Mouse (Mus musculus) myocyte (in vitro differentiated cells): ENCODE measurements around the gene Slx4ip. TPM values are rescaled to one million over a fixed set of nuclear protein-coding genes. Genes with fewer than 3 reads are reported as not detected.

Experiments
- H3K27me3 ChIP-seq: one replicate; pipeline ENCODE4 v1.6.1; 2011; ENCODE audit not compliant: control insufficient read depth, insufficient read depth, insufficient read length
- H3K36me3 ChIP-seq: one replicate; pipeline ENCODE4 v1.6.1; 2011; ENCODE audit not compliant: control insufficient read depth, insufficient read depth
- H3K4me2 ChIP-seq: one replicate; pipeline ENCODE4 v1.6.1; 2011; ENCODE audit warnings: low read depth, control low read depth
- H3K4me3 ChIP-seq: one replicate; pipeline ENCODE4 v1.5.1; 2011; ENCODE audit warnings: mild to moderate bottlenecking, control low read depth, moderate library complexity
- H3K79me2 ChIP-seq: one replicate; pipeline ENCODE4 v1.6.1; 2011; ENCODE audit not compliant: control insufficient read depth, insufficient read depth
- H3ac ChIP-seq: one replicate; pipeline ENCODE4 v1.6.1; 2011; ENCODE audit not compliant: control insufficient read depth, insufficient read length
- CEBPB ChIP-seq: IDR thresholded peaks from 2 replicates; pipeline ENCODE4 v1.6.1; 2011; ENCODE audit warnings: mild to moderate bottlenecking, moderate library complexity; ENCODE audit not compliant: poor library complexity, insufficient read depth, severe bottlenecking
- E2F4 ChIP-seq: IDR thresholded peaks from one replicate; pipeline ENCODE4 v1.6.1; 2011; ENCODE audit warnings: mild to moderate bottlenecking, control low read depth, moderate library complexity; ENCODE audit not compliant: insufficient read depth
- MAX ChIP-seq: IDR thresholded peaks from one replicate; pipeline ENCODE4 v1.6.1; 2011; ENCODE audit warnings: low read depth, mild to moderate bottlenecking, control low read depth
- MYOD1 ChIP-seq, 3 experiments: IDR thresholded peaks; one replicate each; pipeline ENCODE4 v1.6.1; 2011; ENCODE audit warnings: control low read depth in 2 of 3, low read depth in 2 of 3, mild to moderate bottlenecking in 2 of 3, moderate library complexity in 1 of 3; ENCODE audit not compliant: insufficient read length in 2 of 3, control insufficient read depth in 1 of 3
- MYOG ChIP-seq, 3 experiments: IDR thresholded peaks; one replicate each; pipeline ENCODE4 v1.6.1; 2011; ENCODE audit warnings: control low read depth in 2 of 3, low read depth in 2 of 3, mild to moderate bottlenecking in 2 of 3; ENCODE audit not compliant: insufficient read length in 2 of 3, control insufficient read depth in 1 of 3, insufficient read depth in 1 of 3
- POLR2A ChIP-seq: IDR thresholded peaks from one replicate; pipeline ENCODE4 v1.6.1; 2011; ENCODE audit warnings: low read depth, mild to moderate bottlenecking, control low read depth, moderate library complexity; ENCODE audit not compliant: insufficient read length
- POLR2AphosphoS2 ChIP-seq: IDR thresholded peaks from one replicate; pipeline ENCODE4 v1.6.1; 2011; ENCODE audit warnings: low read depth, control low read depth; ENCODE audit not compliant: insufficient read length
- REST ChIP-seq: IDR thresholded peaks from one replicate; pipeline ENCODE4 v1.6.1; 2011; ENCODE audit warnings: mild to moderate bottlenecking, control low read depth, moderate library complexity; ENCODE audit not compliant: insufficient read depth, insufficient read length
- SRF ChIP-seq: IDR thresholded peaks from one replicate; pipeline ENCODE4 v1.6.1; 2011; ENCODE audit warnings: low read depth; ENCODE audit not compliant: control insufficient read depth, insufficient read length
- TCF12 ChIP-seq: IDR thresholded peaks from one replicate; pipeline ENCODE4 v1.6.1; 2011; ENCODE audit warnings: mild to moderate bottlenecking, control low read depth; ENCODE audit not compliant: poor library complexity, insufficient read depth, severe bottlenecking
- TCF3 ChIP-seq: IDR thresholded peaks from one replicate; pipeline ENCODE4 v1.6.1; 2011; ENCODE audit warnings: low read depth, control low read depth; ENCODE audit not compliant: insufficient read length
- USF1 ChIP-seq: IDR thresholded peaks from one replicate; pipeline ENCODE4 v1.6.1; 2011; ENCODE audit warnings: low read depth, mild to moderate bottlenecking, control low read depth, moderate library complexity
- polyA plus RNA-seq: library from polyadenylated mRNA; unstranded; fragments of >200 nt; fragmentation: generic; extraction: Trizol; gene quantifications from one replicate; pipeline ENCODE4 v1.2.1, GENCODE M21; 2012; ENCODE audit warnings: missing spikeins

Slx4ip gene
- polyA plus RNA-seq, 1 experiment: 1.2 TPM

DNA sequence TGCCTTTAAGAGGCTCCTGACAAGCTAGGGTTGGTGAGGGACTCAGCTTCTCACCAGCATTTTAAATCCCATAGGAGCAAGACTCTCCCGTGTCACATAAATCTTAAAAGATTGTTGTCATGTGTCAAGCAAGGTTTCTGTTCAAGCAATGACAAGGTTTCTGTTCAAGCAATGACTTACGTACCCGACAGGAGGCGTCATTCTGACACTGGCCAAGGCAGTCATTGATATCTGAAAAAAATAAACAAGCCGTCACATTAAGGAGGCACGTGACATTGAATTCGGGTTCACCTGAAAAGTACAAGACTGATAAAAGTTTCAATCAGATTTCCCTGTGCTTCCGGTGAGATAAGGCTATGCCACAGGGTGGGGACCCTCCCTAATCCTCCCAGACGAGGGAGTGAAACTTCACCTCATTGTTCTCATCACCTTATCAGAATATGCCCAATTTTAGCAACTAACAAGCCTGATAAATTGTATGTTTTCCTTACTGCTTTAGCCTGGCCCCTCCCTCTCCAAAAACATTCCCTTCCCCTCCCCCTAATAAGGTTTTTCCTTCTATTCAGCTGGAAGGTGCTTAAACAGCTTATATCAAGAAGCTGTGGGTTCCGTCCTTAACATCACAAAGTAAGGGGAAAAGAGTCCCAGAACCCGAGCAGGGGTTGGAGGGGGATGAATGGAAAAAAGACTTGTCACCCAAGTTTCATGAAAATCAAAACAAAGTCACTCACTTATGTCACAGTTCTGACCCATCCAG, 200.9 kb downstream of the Slx4ip start:
- Histone ChIP-seq H3K27me3 (no peaks in the 10 kb centered on the region), H3K79me2 (no peaks in the 10 kb centered on the region), H3K36me3 (peaks cover 67% of the 10 kb centered on the region), H3K4me2 (no peak overlapping the region), H3ac (no peak overlapping the region), H3K4me3 (no peak overlapping the region)
- TF ChIP-seq TCF12 (no peak), MYOD1 (IDR thresholded peaks at IDR 0.05; ENCODE audit: control insufficient read depth in 1 of 3, insufficient read length in 2 of 3, low read depth in 2 of 3) (no peak), POLR2AphosphoS2 (no peak), POLR2A (no peak), MYOG (IDR thresholded peaks at IDR 0.05; ENCODE audit: control insufficient read depth in 1 of 3, insufficient read depth in 1 of 3, insufficient read length in 2 of 3, low read depth in 2 of 3) (no peak), SRF (no peak), TCF3 (no peak), E2F4 (no peak), REST (no peak), MAX (no peak), CEBPB (no peak), USF1 (no peak)

DNA sequence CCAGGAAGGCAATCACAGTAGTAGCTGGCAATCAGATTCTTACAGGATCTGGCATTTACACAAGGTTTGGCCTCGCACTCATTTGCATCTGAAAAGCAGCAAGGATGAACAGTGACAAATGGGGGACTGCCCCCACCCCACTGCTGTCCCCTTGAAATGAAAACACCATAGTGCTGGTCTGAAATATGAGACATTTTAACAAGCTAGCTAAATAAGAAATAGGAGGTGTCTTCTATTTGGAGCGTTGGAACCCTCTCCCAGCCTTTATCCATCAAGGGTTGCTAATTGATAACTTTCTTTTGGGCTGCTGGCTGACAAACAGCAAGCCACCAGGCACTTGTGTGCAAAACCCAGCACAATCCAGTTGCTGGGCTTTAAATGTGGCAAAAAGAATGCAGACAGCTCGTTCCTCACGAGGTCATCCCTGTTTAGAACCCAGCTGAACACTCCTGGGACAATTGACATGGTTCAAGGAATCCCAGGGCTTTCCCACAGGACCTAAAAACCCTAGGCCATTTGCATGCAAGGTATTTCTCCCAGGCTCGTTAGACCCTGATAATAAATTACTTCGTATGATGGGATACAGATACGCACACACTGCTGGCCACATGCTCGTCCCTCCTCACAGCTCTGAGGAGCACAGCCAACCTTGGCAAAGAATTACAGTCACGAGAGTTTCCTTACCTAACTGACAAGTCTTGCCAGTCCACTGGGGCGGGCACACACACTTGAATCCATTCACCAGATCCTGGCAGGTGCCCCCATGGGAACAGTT, 201.7 kb downstream of the Slx4ip start:
- no peaks in the 10 kb centered on the region for H3K27me3 ChIP-seq
- H3K4me3 ChIP-seq: no peak overlapping the region
- H3K36me3 ChIP-seq: peaks cover 64% of the 10 kb centered on the region
- no peak overlapping the region for H3K4me2 ChIP-seq
- TF ChIP-seq TCF3 (no peak), REST (no peak), POLR2AphosphoS2 (no peak), USF1 (no peak), CEBPB (no peak), MAX (no peak)
- H3K79me2 ChIP-seq: no peaks in the 10 kb centered on the region
- no peak overlapping the region for H3ac ChIP-seq

DNA sequence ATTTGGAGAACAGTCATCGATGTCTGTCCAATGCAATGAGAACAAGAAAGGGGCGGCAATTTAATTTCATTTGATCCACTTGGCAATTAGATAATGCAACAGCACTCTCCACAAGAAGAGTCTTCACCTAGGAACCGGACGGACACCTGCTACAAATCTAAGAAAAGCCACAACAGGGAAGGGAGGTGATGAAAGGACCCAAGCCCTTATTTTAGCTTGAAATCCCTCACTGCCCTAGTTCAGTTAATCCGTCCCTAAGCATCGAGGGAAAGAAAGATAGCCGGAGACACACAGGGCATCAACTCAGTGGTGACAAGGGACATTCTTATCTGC, 202.2 kb downstream of the Slx4ip start:
- no peaks in the 10 kb centered on the region for H3K79me2 ChIP-seq
- TF ChIP-seq USF1 (no peak), POLR2AphosphoS2 (no peak), MYOG (IDR thresholded peaks at IDR 0.05; ENCODE audit: control insufficient read depth in 1 of 3, insufficient read depth in 1 of 3, insufficient read length in 2 of 3, low read depth in 2 of 3) (no peak), POLR2A (no peak), CEBPB (no peak), MYOD1 (IDR thresholded peaks at IDR 0.05; ENCODE audit: control insufficient read depth in 1 of 3, insufficient read length in 2 of 3, low read depth in 2 of 3) (no peak), TCF12 (no peak), MAX (no peak), TCF3 (no peak), E2F4 (no peak), REST (no peak), SRF (no peak)
- no peak overlapping the region for H3K4me3 ChIP-seq
- no peak overlapping the region for H3ac ChIP-seq
- H3K36me3 ChIP-seq: peaks cover 64% of the 10 kb centered on the region
- H3K4me2 ChIP-seq: no peak overlapping the region
- H3K27me3 ChIP-seq: no peaks in the 10 kb centered on the region

DNA sequence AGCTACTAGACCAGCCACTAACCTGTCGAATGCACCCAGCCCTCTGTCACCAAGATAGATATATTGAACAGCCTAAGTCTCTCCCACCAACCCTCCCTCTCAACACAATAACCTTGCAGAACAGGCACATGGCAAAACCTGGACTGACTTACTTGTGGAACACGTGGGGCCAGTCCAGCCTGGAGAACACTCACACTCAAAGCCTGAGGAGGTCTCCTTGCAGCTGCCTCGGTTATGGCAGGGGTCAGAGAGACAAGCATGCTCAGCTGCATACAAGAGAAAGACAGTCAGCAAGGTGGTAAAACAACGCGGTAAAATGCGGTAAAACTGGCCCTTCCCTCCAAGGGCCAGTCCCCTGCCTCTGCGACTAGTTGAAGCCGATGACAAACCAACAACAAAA, 203.3 kb downstream of the Slx4ip start:
- Histone ChIP-seq H3ac (no peak overlapping the region), H3K4me2 (no peak overlapping the region), H3K79me2 (no peaks in the 10 kb centered on the region), H3K4me3 (no peak overlapping the region), H3K36me3 (peaks cover 65% of the 10 kb centered on the region), H3K27me3 (no peaks in the 10 kb centered on the region)
- no peak for TF ChIP-seq POLR2AphosphoS2
- TF ChIP-seq TCF3: no peak
- TF ChIP-seq POLR2A: no peak
- no peak for TF ChIP-seq E2F4
- no peak for TF ChIP-seq REST
- no peak for TF ChIP-seq USF1
- no peak for TF ChIP-seq SRF
- no peak for TF ChIP-seq TCF12
- no peak for TF ChIP-seq MYOD1 (IDR thresholded peaks at IDR 0.05; ENCODE audit: control insufficient read depth in 1 of 3, insufficient read length in 2 of 3, low read depth in 2 of 3)
- TF ChIP-seq CEBPB: no peak
- TF ChIP-seq MYOG (IDR thresholded peaks at IDR 0.05; ENCODE audit: control insufficient read depth in 1 of 3, insufficient read depth in 1 of 3, insufficient read length in 2 of 3, low read depth in 2 of 3): no peak
- TF ChIP-seq MAX: no peak

- Histone ChIP-seq H3ac (no peak overlapping the region), H3K79me2 (no peaks in the 10 kb centered on the region), H3K27me3 (no peaks in the 10 kb centered on the region), H3K4me2 (no peak overlapping the region), H3K4me3 (no peak overlapping the region), H3K36me3 (peaks cover 58% of the 10 kb centered on the region)
- TF ChIP-seq POLR2AphosphoS2: no peak
- TF ChIP-seq TCF12: no peak
- no peak for TF ChIP-seq MAX
- no peak for TF ChIP-seq USF1
- TF ChIP-seq E2F4: no peak
- TF ChIP-seq MYOG (IDR thresholded peaks at IDR 0.05; ENCODE audit: control insufficient read depth in 1 of 3, insufficient read depth in 1 of 3, insufficient read length in 2 of 3, low read depth in 2 of 3): no peak
Observed at GRCm38 (mm10) chr2:137096981-137097460, 206.0 kb downstream of the Slx4ip start.
